Mouse (Mus musculus): ENCODE data around the gene 1810049J17Rik.

The 1810049J17Rik gene

DNA sequence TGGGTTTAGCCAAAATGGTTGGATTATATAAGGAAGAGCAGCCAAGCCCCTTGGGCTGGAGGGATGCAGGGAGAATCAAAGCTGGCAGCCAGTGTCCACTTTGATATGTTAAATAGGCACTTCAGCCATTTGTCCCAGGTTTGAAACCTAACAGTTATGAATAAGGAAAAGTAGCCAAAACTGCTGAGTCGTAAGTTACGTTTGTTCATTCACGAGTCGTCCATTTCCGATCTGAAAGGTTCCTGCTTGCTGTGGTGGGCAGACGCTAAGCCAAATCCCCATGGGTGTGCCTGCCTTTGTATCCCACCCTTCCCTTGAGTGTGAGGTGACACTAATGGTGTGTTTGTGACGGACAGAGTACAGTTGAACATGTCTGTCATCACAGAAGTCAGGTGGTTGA is 10.2 kb downstream of the 1810049J17Rik start:
- in situ Hi-C loops (cut with MboI, MseI) = loop anchor here in 1 of 2 experiments (25.0 kb wide), 1 partner anchor 324 kb away; the partner anchor contains the start of gene Sub1

DNA sequence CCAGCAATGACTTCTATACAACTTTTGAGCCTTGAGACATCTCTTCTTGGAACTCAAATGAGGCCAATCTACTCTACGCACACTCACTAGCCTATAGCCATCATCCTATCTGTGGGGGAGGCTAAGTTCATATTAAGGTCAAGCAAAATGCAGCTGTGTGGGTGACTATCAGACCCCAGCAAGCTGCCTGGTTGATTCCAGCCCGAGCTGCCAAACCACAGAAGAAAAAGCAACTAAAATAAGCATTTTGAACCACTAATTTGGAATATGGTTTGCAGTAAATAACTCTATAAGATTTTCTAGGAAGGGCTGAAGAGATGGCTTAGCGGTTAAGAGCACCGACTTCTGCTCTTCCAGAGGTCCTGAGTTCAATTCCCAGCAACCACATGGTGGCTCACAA is 11.0 kb downstream of the 1810049J17Rik start:
- in situ Hi-C loops (cut with MboI, MseI) = loop anchor here in 1 of 2 experiments (25.0 kb wide), 1 partner anchor 323 kb away; the partner anchor contains the start of gene Sub1

DNA sequence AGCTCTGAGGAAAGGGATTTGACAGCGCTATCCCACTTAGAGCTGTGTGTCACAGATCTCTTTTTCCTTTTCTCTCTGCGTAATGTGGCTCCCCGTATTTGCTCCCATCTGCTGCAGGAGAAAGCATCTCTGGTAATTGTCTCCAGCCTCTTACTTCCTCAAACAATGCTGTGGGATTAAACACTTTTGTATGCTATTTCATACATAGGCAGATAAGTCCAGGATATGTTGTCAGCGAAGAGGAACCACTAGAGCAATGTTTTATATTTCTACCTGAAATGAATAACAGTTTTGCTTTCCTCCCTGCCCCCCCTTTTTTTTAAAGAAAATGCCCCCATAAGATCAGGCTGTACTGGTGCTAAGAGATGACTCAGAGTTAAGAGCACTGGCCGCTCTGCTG is 13.2 kb downstream of the 1810049J17Rik start:
- in situ Hi-C loops (cut with MboI, MseI) = loop anchor here in 1 of 2 experiments (25.0 kb wide), 1 partner anchor 321 kb away; the partner anchor contains the start of gene Sub1

DNA sequence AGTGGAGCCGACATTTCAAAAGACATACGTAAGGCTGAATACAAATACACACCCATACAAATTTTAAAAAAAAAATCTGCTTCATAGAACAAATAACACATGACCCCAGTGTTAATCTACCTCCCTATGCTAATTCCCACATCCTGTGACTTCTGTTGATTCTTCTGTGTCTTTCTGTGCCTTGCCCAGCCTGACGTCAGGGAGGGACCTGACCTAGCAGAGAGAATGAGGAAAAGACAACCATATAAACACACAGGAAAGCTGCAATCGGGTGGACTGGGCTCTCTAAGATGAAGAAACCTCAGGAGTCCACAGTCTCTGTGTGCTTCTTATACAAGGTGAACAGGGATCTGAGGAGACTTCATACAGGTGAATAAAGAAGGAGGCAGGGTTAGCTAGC is 14.6 kb downstream of the 1810049J17Rik start:
- in situ Hi-C loops (cut with MboI, MseI) = loop anchor here in 1 of 2 experiments (25.0 kb wide), 1 partner anchor 320 kb away; the partner anchor contains the start of gene Sub1

DNA sequence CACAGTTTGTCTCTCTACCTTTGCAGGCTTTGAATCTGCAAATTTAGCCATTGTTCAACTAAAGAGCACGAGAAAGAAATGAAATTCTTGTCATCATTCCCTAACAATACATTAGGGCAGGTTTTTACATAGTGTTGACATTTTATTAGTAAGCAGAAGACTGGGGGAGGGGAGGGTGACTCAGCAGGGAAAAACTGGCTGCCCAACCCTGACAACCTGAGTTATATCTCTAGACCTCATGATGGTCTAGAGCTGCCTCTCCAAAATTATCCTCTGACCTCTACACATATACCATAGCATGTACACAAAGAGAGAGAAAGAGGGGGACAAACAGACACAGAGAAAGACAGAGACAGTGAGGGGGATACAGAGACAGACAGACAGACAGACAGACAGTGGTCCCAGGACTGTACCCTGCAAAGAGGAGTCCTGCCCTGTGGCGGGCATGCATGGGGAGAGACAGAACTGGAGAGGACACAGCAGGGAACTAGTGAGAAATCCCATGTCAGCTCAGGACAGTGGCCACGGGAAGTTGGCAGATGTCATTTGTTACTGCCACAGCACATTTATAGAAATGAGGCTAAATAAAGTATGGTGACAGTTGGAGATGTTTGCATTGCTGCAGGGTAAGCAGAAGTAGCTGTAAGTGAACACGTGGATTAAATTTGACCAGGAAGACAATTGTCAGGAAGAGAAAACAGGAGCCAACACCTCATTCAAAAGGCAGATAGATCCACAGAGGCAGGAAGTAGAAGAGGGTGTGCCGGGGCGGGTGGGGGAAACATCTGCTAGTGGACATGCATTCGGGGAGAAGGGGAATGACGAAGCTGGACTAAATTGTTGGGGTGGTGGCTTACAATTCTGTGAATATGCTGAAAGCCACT is 15.3 kb downstream of the 1810049J17Rik start:
- in situ Hi-C loops (cut with MboI, MseI) = loop anchor here in 1 of 2 experiments (25.0 kb wide), 1 partner anchor 319 kb away; the partner anchor contains the start of gene Sub1

DNA sequence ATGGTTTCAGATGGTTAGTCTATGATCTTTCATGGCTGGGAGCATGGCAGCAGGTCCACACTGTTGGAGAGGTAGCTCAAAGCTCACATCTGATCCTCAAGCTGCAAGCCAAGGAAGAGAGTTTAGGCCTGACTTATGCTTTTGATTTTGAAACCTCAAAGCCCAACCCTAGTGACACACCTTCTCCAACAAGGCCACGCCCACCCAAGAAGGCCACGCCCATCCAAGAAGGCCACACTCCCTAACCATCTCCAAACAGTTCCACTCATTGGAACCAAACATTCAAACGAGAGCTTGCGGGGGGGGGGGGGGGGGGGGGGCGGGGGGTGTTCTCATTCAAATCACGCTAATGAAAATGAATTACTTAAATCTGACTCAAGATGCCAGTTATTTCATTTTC is 19.9 kb downstream of the 1810049J17Rik start:
- in situ Hi-C loops (cut with MboI, MseI) = loop anchor here in 1 of 2 experiments (25.0 kb wide), 1 partner anchor 314 kb away; the partner anchor contains the start of gene Sub1

DNA sequence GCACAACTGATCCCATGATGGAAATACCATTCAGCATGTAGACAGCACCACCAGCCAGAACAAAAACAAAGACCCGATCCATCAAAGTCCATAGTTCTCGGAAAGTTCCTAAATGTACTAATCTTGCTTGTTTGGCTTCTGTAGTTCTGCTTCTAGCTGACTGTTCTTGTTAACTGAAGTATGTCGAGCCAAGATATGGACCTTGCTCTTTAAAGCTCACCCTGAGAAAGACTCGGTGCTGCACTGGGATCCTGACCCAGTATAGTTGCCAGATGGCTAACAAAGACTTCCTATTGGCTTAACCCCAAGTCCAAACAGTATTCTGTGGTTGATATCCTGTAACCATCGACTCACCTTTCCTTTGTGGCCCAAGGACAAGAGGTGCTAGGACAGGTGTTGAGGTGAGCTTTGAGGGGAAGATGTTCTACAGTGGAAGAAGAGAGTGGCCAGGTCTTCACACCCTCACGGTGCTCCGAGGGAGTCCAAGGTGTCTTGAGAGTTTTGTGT is 23.4 kb downstream of the 1810049J17Rik start:
- in situ Hi-C loops (cut with MboI, MseI) = loop anchor here in 1 of 2 experiments (25.0 kb wide), 1 partner anchor 511 kb away; no protein-coding TSS in a partner anchor

DNA sequence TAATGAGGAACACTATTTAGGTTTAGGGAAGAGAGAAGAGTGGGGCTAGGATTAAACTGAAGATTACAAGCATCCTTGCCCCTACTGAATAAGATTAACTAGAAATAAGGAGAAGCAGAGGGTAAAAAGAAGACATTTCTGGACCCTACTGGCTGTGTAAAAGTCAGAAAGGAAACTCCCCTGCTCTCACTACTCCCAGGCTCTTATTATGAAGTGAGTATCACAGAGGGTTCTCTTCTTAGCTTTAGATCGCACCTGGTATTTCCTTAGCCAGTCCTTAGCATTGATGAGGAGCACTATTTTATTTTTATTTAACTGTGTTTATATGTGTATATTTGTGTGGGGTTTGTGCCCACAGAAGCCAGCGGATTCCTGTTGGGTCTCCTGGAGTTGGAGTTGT is 25.5 kb downstream of the 1810049J17Rik start:
- in situ Hi-C loops (cut with MboI, MseI) = loop anchor here in 1 of 2 experiments (25.0 kb wide), 1 partner anchor 509 kb away; no protein-coding TSS in a partner anchor

DNA sequence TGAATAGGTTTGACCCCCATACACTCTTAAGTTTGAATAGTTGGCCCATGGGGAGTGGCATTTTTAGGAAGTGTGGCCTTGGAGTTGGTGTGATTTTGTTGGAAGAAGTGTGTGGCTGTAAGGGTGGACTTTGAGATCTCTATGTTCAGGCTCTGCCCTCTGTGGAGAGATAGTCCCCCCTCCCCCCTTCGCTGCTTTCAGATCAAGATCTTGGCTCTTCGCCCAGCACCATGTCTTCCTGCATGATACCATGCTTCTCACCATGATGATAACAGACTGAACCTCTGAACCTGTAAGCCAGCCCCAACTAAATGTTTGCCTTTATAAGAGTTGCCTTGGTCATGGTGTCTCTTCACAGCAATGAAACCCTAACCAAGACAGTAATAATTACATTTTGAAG is 29.9 kb downstream of the 1810049J17Rik start:
- in situ Hi-C loops (cut with MboI, MseI) = loop anchor here in 1 of 2 experiments (25.0 kb wide), 1 partner anchor 504 kb away; no protein-coding TSS in a partner anchor

DNA sequence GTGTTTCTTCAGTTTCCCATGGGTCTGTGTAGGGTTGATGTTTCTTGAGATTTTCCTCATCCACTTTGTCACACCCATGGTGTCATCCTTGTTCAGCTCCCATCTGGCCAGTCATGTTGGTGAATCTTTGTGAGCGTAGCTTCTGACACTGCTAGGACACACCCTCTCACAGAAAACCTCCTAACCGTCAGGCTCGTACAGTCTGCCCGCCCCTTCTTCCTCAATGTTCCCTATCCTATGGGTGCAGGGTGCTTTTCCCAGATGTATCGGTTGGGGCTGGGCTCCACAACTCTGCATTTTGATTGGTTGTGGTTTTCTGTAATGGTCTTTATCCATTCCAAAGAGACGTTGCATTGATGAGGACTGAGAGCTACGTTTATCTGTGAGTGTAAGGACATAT is 31.4 kb downstream of the 1810049J17Rik start:
- in situ Hi-C loops (cut with MboI, MseI) = loop anchor here in 1 of 2 experiments (25.0 kb wide), 1 partner anchor 503 kb away; no protein-coding TSS in a partner anchor

DNA sequence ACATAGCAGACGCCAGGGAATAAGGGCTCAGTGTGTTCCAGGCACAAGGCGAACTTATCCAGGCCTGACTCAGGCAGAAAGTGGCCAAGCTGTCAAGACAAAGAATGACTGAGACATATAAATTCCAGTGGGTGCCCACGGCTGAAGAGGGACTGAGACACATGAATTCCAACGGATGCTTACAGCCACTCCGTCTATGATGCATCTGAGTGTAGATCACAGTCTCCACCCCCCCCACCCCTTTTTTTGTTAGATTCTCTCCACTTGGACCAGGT is 36.2 kb downstream of the 1810049J17Rik start:
- in situ Hi-C loops (cut with MboI, MseI) = loop anchor here in 1 of 2 experiments (25.0 kb wide), 1 partner anchor 498 kb away; no protein-coding TSS in a partner anchor

DNA sequence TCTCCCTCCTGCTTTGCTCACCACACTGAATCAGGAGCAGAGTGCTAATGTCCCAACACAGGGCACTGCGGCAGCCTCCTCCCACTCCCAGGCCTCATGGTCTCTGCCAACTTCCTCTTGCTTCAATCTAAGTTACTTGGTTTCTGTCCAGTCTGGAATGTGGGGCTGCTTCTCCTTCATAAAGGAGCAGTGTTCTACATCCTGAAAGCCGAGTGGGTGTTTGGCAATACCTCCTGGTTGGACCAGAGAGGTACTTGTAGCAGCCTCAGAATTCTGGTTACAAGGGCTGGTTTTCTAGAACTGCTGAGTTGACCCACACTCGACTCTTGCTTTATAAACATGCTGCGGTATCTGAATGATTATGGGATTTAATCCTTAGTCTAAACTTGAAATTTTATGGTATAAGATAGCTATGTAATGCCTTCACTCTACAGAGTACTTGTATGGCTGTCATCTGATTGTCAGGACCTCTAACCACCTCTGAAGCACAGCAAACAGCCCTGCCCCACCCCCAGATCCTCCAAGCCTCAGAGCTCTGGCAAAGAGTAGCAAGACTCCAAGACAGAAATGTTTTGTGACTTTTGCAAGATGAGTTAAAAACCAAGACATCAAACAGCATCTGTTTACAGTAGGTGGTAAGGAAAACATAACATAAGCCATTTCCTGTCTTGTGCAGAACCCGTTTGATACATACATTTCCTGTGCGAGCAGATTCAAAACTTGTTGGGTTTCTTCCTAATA is 36.7 kb downstream of the 1810049J17Rik start:
- in situ Hi-C loops (cut with MboI, MseI) = loop anchor here in 1 of 2 experiments (25.0 kb wide), 1 partner anchor 498 kb away; no protein-coding TSS in a partner anchor

DNA sequence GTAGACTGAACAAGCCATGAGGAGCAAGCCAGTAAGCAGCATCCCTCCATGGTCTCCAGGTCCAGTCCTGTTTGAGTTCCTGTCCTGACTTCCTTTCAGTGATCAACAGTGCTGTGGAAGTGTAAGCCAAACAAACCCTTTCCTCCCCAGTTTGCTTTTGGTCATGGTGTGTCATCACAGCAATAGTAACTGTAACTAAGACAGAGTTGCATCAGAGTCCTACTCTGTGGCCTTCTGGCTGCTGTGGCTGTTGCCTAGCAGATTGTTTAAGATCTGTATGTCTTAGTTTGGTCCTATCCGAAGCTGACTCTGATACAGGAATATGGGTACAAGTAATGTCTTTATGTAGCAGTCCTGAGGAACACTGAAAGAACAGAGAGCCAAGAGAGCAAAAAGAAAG is 41.9 kb downstream of the 1810049J17Rik start:
- in situ Hi-C loops (cut with MboI, MseI) = loop anchor here in 1 of 2 experiments (25.0 kb wide), 1 partner anchor 493 kb away; no protein-coding TSS in a partner anchor

DNA sequence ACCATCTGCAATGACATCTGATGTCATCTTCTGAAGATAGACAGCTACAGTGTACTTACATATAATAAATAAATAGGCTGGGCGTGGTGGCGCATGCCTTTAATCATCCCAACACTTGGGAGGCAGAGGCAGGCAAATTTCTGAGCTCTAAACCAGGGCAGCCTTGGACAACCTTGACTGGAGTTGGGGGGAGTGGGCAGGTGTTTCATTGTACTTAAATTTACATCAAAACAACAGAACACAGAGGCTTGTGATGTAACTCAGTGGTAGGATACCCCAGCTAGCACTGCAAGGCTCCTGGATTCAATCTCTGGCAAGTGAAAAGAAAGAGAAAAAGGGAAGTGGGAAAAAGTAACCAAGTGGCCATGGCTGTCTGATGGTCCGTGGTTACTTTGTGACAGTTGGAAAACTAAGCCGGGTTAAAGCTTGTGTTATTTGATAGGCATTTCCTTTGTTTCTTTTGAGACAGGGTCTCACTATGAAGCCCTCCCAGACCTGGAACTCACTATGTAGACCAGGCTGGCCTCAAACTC is 46.5 kb downstream of the 1810049J17Rik start:
- in situ Hi-C loops (cut with MboI, MseI) = loop anchor here in 1 of 2 experiments (25.0 kb wide), 1 partner anchor 488 kb away; no protein-coding TSS in a partner anchor

DNA sequence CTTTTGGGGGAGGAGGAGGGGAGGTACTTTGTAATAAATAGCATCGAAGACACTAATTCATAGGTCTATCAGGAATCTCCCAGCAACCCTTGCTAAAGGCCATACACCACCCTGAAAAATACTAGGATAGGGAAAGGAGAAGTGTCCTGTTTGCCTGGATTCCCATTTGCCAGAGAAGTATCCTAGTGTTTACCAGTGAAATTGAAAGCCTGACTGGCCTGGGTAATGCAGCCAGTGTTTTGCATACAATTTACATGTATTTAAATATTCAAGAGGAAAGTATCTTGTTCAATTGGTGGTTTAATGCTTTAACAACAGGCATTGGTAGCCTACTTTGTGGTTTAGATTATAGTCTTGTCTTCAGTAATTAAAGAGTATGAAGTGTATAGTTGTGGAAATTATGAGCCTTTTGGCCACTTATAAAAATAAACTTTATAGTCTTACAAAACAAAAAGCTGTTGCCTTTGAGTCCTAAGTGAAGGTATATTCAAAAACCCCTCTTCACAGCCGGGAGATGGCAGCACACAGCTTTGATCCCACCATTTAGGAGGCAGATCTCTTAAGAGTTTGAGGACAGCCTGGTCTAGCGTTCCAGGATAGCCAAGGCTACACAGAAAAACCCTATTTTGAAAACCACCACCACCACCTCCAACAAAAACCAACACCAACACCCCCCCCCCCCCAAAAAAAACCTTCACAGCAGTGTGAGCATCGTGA is 47.5 kb downstream of the 1810049J17Rik start:
- in situ Hi-C loops (cut with MboI, MseI) = no loop called here

DNA sequence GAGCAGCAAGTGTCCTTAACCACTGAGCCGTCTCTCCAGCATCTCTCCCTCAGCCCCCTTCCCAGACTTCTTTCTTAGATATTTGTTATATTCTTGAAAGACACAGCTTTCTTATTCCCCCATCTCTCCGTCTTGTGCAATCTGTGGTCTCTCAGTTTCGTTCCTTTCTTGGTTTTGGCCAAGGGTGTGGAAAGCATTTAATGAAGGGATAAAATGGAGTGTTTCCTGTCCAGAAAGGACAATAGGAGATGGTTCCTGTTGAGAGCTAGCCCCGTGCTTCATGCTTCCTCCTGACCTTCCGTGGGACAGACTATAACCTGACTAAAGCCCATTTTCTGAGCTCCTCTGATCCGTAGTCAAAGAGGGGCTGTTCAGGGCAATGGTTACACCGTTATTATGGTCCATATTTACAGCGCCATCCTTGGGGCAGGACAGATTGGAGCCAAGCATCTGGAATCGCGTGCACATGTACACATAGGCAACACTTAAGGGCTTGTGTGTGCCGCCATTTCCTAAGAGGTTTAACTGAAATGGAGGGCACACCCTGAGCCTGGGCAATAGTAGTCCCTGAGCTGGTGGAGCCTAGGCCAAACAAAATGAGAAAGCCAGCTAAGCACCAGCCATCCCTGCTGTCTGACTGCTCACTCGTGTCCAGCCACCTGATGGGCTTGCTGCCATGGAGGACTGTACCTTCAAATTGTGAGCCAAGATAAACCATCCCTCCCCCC is 48.2 kb downstream of the 1810049J17Rik start:
- in situ Hi-C loops (cut with MboI, MseI) = no loop called here
